Mouse (Mus musculus) heart, adult 8-10 months (tissue): ENCODE data around the gene Rbm47. TPM values are rescaled to one million over a fixed set of nuclear protein-coding genes. Genes with fewer than 3 reads are reported as not detected.
"Not testable (repeated sequence)": the region's sequence is repeated elsewhere in the genome, so short reads cannot be mapped to it uniquely, and the experiment has no call there.

Experiments used
- DNase-seq: peaks from one replicate; pipeline ENCODE4 v3.0.0; 2022; ENCODE audit warnings: low spot score
- total RNA-seq, 4 experiments: library from RNA; stranded (reverse); gene quantifications; 2 replicates each; pipeline ENCODE4 v1.2.4; 2022

The Rbm47 gene
- total RNA-seq, 4 experiments from 2014 or later: 1.2 to 2.2 (median 1.5) TPM

GRCm38 (mm10) chr5:66028232-66028631, 144.7 kb downstream of the Rbm47 start:
- DNase-seq: no peak

- DNase-seq: no peak
Measured at GRCm38 (mm10) chr5:66027206-66027605, 145.7 kb downstream of the Rbm47 start.

- DNase-seq: no peak
Measured at GRCm38 (mm10) chr5:66026796-66027195, 146.1 kb downstream of the Rbm47 start.

- DNase-seq: no peak
Measured at GRCm38 (mm10) chr5:66015449-66015961, 157.4 kb downstream of the Rbm47 start.

GRCm38 (mm10) chr5:66014437-66014836, 158.5 kb downstream of the Rbm47 start:
- no peak for DNase-seq

- no peak for DNase-seq
Measured at GRCm38 (mm10) chr5:66013999-66014398, 158.9 kb downstream of the Rbm47 start.

GRCm38 (mm10) chr5:66008245-66008967, 164.5 kb downstream of the Rbm47 start:
- no peak for DNase-seq

- DNase-seq: no peak
Measured at GRCm38 (mm10) chr5:66005041-66005678, 167.8 kb downstream of the Rbm47 start.

- DNase-seq: no peak
Measured at GRCm38 (mm10) chr5:66004134-66004925, 168.6 kb downstream of the Rbm47 start, which contains the start of gene 9130230L23Rik. 9130230L23Rik (minus strand) TSS chr5:66004285.

GRCm38 (mm10) chr5:66001232-66001631, 171.7 kb downstream of the Rbm47 start:
- no peak for DNase-seq

GRCm38 (mm10) chr5:66000567-66001125, 172.3 kb downstream of the Rbm47 start:
- no peak for DNase-seq

GRCm38 (mm10) chr5:66000074-66000473, 172.8 kb downstream of the Rbm47 start:
- DNase-seq: no peak

- no peak for DNase-seq
Measured at GRCm38 (mm10) chr5:65999106-65999505, 173.8 kb downstream of the Rbm47 start.

GRCm38 (mm10) chr5:65997813-65998212, 175.1 kb downstream of the Rbm47 start:
- DNase-seq: no peak

- no peak for DNase-seq
Measured at GRCm38 (mm10) chr5:65994643-65995042, 178.3 kb downstream of the Rbm47 start.

- no peak for DNase-seq
Measured at GRCm38 (mm10) chr5:65991191-65991590, 181.7 kb downstream of the Rbm47 start.

- DNase-seq: not testable (repeated sequence)
Measured at GRCm38 (mm10) chr5:65987004-65987403, 185.9 kb downstream of the Rbm47 start.

GRCm38 (mm10) chr5:65986426-65986825, 186.5 kb downstream of the Rbm47 start:
- DNase-seq: no peak

- no peak for DNase-seq
Measured at GRCm38 (mm10) chr5:65975731-65976130, 197.2 kb downstream of the Rbm47 start.

- DNase-seq: no peak
Measured at GRCm38 (mm10) chr5:65973189-65973588, 199.7 kb downstream of the Rbm47 start.

GRCm38 (mm10) chr5:65968004-65968403, 204.9 kb downstream of the Rbm47 start:
- DNase-seq: no peak

- DNase-seq: no peak
Measured at GRCm38 (mm10) chr5:65967091-65967490, 205.8 kb downstream of the Rbm47 start.
